Mouse (Mus musculus): ENCODE data around the gene Nacc1. TPM values are rescaled to one million over a fixed set of nuclear protein-coding genes. Genes with fewer than 3 reads are reported as not detected.

The Nacc1 gene
- polyA plus RNA-seq, 1 experiment: 86.7 TPM

DNA sequence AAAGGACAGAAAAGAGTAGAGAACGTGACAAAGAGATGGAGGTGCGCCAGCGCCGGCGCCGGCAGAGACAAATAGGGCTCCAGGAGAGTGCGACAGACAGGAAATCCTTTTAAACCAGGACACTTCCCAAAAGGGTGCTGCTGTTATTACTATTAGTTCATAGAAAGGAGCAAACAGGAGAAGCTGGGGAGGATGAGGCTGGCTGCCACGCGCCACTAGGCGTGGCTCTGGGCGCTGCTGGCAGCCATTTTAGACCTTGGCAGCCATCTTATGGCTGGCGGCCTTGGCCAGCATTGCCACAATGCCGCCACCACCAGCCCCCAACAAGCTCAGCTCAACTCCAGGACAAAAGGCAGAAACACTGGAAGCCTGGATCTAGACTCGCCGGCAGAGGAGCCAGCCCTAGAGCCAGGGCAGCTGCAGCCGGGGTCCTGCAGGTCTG, 42.3 kb upstream of the Nacc1 start:
- Histone ChIP-seq H3K4me3 (ENCODE audit: insufficient read depth, low read length) (no peak overlapping the region), H3K4me1 (ENCODE audit: control insufficient read depth, insufficient read depth, low read length) (peaks cover 27% of the 10 kb centered on the region)
- TF ChIP-seq POLR2A (IDR thresholded peaks at IDR 0.05; ENCODE audit: extremely low read depth, insufficient read depth, low read length) (no peak), CTCF (IDR thresholded peaks at IDR 0.05; ENCODE audit: extremely low read depth, insufficient read depth, low read length) (no peak)

DNA sequence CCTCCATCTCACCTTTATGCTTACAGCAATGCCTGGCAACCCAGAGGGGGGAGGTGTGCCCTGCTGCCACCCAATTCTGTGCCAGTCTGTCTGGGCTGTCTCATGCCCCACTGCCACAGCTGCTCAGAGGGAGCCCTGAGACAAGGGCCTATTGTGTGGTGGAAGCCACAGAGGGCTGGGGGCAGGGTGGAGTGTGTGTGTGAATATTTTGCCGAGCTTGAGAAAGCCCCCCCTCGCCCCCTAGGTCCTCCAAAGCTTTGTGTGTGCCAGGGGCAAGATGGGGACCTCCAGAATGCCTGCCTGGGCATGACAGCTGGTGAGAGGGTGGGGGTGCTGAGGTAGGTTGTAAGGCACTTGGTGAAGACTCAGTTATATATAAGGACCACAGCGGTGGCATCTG, 40.8 kb upstream of the Nacc1 start:
- Histone ChIP-seq H3K4me3 (ENCODE audit: insufficient read depth, low read length) (no peak overlapping the region), H3K27ac (ENCODE audit: insufficient read depth, low read length) (peak overlapping the region; percentile 62; the same call in 1 of the 2 replicates), H3K4me1 (ENCODE audit: control insufficient read depth, insufficient read depth, low read length) (peaks cover 26% of the 10 kb centered on the region)
- no peak for TF ChIP-seq CTCF (IDR thresholded peaks at IDR 0.05; ENCODE audit: extremely low read depth, insufficient read depth, low read length)
- no peak for TF ChIP-seq POLR2A (IDR thresholded peaks at IDR 0.05; ENCODE audit: extremely low read depth, insufficient read depth, low read length)

More for the DNA sequence above, 42.3 kb upstream of the Nacc1 start:
- H3K27ac ChIP-seq (ENCODE audit: insufficient read depth, low read length): peak overlapping the region; percentile 92

DNA sequence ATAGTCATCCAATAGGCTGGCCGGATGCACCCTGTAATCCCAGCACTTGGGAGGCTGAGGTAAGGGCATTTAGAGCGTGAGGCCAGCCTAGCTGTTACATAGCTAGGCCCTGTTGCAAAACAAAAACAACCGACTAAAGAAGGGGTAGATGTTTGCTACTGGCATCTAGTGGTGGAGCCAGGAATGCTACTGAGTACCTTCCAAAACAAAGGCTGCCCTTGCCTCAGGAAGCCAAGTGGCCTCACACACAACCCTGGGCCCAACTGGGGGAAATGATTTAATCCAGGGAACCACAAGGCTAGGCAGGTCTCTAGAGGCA, 38.2 kb upstream of the Nacc1 start:
- H3K27ac ChIP-seq (ENCODE audit: insufficient read depth, low read length): peak overlapping the region; percentile 62
- no peak overlapping the region for H3K4me3 ChIP-seq (ENCODE audit: insufficient read depth, low read length)
- TF ChIP-seq POLR2A (IDR thresholded peaks at IDR 0.05; ENCODE audit: extremely low read depth, insufficient read depth, low read length): no peak
- peak; percentile 48 for TF ChIP-seq CTCF (IDR thresholded peaks at IDR 0.05; ENCODE audit: extremely low read depth, insufficient read depth, low read length)
- peaks cover 15% of the 10 kb centered on the region for H3K4me1 ChIP-seq (ENCODE audit: control insufficient read depth, insufficient read depth, low read length)

DNA sequence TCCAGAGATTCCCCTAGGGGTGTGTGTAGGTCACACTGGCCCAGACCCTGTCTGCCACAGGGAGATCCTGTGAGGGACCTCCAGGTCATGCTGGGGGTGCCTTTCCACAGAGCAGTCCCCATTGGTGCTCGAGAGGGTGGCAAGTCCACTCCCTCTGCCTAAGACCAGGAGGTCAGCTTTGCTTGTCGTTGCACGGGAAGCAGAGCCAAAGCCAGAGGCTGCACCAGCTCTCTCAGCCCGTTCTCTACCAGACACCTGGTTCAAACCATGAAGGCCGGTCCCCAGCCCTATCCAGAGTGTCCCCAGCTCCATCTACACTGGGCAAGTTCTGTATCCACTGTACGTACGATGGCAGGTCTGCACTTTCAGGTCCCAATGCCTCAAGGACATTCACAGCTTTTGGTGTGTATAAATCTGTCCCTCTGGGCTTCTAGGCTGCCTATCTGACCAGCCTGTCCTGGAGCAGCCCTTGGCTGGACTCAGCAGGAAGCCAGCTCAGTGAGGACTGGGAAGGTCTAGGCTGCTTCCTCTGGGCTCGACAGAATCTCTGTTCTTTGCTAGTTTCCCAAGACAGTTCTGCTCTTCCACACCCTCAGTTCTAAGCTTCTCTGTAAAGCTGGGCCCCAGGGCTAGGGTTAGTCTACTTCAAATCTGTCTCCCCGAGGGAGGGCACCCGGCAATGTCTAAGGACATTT, 37.7 kb upstream of the Nacc1 start:
- TF ChIP-seq CTCF (IDR thresholded peaks at IDR 0.05; ENCODE audit: extremely low read depth, insufficient read depth, low read length) (no peak), POLR2A (IDR thresholded peaks at IDR 0.05; ENCODE audit: extremely low read depth, insufficient read depth, low read length) (no peak)
- H3K27ac ChIP-seq (ENCODE audit: insufficient read depth, low read length): peak overlapping the region; percentile 62
- H3K4me3 ChIP-seq (ENCODE audit: insufficient read depth, low read length): no peak overlapping the region
- peaks cover 14% of the 10 kb centered on the region for H3K4me1 ChIP-seq (ENCODE audit: control insufficient read depth, insufficient read depth, low read length)

DNA sequence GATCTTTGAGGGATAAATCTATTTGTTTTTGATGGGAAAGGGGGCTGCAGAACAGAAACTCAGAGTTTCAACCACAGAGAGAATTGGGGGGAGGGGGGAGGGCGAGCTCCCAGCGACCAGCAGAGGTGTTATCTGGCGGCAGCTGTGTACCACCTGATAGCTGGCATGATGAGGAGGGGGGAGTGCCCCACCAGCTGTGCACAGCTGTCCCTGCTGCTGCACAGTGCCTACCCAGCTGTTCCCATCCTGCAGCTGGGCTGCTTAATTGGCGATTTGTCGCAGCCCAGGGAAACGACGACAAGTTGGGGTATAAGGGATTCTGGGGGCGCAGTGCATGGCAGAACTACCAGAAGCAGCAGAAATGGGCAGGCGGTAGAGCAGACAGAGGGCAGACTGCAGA, 37.0 kb upstream of the Nacc1 start:
- no peak for TF ChIP-seq CTCF (IDR thresholded peaks at IDR 0.05; ENCODE audit: extremely low read depth, insufficient read depth, low read length)
- TF ChIP-seq POLR2A (IDR thresholded peaks at IDR 0.05; ENCODE audit: extremely low read depth, insufficient read depth, low read length): no peak
- peaks cover 11% of the 10 kb centered on the region for H3K4me1 ChIP-seq (ENCODE audit: control insufficient read depth, insufficient read depth, low read length)
- H3K4me3 ChIP-seq (ENCODE audit: insufficient read depth, low read length): no peak overlapping the region
- peak overlapping the region; percentile 62; the same call in 1 of the 2 replicates for H3K27ac ChIP-seq (ENCODE audit: insufficient read depth, low read length)

DNA sequence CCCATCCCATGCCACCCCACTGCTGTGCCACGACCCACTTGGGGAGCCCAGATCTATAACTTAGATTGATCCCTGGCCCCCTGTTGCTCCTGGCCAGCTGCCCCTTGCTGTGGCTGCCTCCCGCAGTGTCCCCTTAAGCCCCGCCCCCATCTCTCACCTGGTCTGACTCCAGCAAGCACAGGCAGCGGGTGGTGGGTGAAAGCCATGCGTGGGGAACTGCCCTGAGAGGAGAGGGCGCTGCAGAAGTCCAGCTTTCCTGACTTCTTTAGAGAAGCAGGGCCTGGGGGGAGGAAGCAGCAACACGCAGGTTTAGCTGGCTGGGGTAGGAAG, 35.9 kb upstream of the Nacc1 start:
- no peak for TF ChIP-seq CTCF (IDR thresholded peaks at IDR 0.05; ENCODE audit: extremely low read depth, insufficient read depth, low read length)
- Histone ChIP-seq H3K4me1 (ENCODE audit: control insufficient read depth, insufficient read depth, low read length) (peaks cover 9% of the 10 kb centered on the region), H3K4me3 (ENCODE audit: insufficient read depth, low read length) (no peak overlapping the region), H3K27ac (ENCODE audit: insufficient read depth, low read length) (peak overlapping the region; percentile 63)

DNA sequence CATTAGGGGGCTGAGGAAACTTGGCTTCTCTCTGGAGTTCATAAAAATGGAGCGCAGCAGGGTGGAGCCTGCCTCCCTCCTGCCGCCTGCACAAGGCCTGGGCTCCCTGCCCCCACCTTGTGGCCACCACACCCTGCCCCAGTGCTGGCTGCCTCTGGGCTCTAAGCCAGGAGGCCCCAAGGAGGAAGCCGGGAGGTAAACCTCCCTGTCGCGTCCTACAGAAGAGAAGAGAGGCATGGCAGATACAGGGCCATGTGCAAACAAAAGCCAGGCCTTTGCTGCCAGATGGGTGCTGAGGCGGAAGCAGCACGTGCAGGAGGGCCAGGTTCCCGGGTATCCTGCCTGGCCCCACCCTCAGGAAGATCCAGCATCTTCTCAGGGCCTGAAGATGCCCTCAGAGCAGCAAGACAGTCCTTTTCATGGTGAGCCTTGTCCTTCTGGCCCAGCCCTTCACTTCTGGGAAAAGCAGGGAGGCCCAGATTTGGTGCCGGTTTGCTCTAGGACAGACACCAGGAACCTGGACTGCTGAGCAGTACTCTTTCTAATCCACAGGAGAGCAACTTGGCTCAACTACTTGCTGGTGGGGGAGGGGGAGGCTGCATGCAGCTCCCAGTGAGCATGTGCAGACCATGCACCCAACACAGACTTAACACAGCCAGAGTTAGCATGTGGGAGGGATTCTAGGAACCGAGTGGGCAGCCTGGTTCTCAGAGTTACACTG, 35.3 kb upstream of the Nacc1 start, which contains the start of gene G430095P16Rik:
Gene G430095P16Rik (plus strand): TSS at position 158 of the 721 bp plus-strand sequence.
- Histone ChIP-seq H3K27ac (ENCODE audit: insufficient read depth, low read length) (peak within 1 kb of the TSS; percentile 63), H3K4me3 (ENCODE audit: insufficient read depth, low read length) (no peak within 1 kb of the TSS), H3K4me1 (ENCODE audit: control insufficient read depth, insufficient read depth, low read length) (peaks cover 9% of the 10 kb centered on the region)
- TF ChIP-seq POLR2A (IDR thresholded peaks at IDR 0.05; ENCODE audit: extremely low read depth, insufficient read depth, low read length) (no peak), CTCF (IDR thresholded peaks at IDR 0.05; ENCODE audit: extremely low read depth, insufficient read depth, low read length) (no peak)

DNA sequence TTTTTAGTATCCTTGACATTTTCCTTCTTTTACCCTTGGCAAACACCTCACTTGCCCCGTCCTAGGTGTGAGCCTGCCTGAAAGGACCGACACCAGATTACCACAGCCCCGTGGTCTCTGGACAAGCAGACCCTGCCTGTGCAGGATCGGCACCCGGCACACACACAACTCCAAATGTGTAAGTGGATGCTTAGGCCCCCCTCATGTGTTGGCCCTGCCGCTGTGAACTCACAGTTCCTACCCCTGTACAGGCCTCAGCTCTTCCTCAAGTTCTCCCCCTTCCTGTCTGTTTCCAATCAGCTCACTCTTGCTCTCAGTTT, 34.8 kb upstream of the Nacc1 start:
- Histone ChIP-seq H3K4me1 (ENCODE audit: control insufficient read depth, insufficient read depth, low read length) (peaks cover 9% of the 10 kb centered on the region), H3K4me3 (ENCODE audit: insufficient read depth, low read length) (no peak overlapping the region), H3K27ac (ENCODE audit: insufficient read depth, low read length) (peak overlapping the region; percentile 45; the same call in 1 of the 2 replicates)
- TF ChIP-seq CTCF (IDR thresholded peaks at IDR 0.05; ENCODE audit: extremely low read depth, insufficient read depth, low read length): no peak
- no peak for TF ChIP-seq POLR2A (IDR thresholded peaks at IDR 0.05; ENCODE audit: extremely low read depth, insufficient read depth, low read length)

DNA sequence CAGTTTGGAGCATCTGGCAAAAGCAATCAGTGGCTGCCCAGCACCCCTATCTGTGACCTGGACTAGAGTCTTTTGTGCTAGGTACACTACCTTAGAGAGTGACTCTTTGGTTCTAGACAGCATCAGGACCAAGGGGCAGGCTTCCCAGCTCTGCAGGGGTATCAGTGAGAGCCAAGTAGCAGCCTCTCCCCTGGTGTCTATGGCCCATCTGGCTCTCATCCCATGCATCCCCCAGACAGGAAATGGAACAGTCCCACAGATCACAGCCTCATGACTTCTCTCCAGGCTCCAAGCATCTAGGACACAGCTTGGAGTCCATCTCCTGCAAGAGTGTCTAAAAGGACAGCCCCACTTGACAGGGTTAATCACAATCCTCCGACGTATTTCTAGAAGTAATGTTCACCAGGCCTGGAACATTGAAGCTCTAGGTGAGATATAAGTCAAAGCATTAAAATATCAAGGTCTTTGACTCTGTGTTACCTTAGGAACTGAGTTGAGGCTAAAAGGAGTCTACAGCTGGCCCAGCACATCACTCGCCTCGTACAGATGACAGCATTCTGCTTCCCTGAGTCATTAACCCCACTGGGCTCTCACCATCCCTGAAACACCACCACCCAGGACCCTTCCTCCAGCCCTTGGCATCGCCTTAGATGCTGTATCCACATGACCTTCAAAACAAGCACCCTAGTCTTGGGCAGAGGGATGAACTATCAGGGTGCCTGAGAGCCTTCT, 31.5 kb upstream of the Nacc1 start:
- H3K27ac ChIP-seq (ENCODE audit: insufficient read depth, low read length): no peak overlapping the region
- H3K4me1 ChIP-seq (ENCODE audit: control insufficient read depth, insufficient read depth, low read length): peaks cover 7% of the 10 kb centered on the region
- TF ChIP-seq CTCF (IDR thresholded peaks at IDR 0.05; ENCODE audit: extremely low read depth, insufficient read depth, low read length): no peak
- no peak for TF ChIP-seq POLR2A (IDR thresholded peaks at IDR 0.05; ENCODE audit: extremely low read depth, insufficient read depth, low read length)
- H3K4me3 ChIP-seq (ENCODE audit: insufficient read depth, low read length): no peak overlapping the region

Data from cortical plate, adult 2 months (tissue).